Mouse (Mus musculus): ENCODE data around the gene Fsip2. TPM values are rescaled to one million over a fixed set of nuclear protein-coding genes. Genes with fewer than 3 reads are reported as not detected.

Fsip2 gene
- total RNA-seq (2021), result not detected
- long read RNA-seq, experiment 1, result 0 reads
- long read RNA-seq, experiment 2, result 0 reads

DNA sequence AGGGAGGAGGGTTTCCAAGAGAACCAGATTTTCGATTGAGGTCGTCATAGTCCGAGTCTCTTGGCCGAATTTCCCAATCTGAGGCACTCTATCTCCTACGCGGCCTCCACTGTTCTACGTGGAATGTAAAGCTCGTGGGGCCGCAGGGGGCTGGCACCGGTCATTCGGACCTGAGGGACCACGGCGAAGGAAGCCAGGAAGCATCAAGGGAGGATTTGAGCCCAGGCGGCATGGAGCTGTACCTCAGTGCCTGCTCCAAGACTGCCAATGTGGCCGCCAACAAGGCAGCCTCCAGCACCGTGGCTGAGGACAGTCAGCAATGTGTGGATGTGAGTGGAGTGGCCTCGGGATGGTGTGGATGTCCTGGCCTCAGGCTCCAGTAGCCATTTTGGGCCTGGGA, at the start of gene Fsip2:
Fsip2 (plus strand) TSS at position 163 of the 400 bp plus-strand sequence.
- DNase-seq (ENCODE audit: low spot score in 2 of 2), result no peak

DNA sequence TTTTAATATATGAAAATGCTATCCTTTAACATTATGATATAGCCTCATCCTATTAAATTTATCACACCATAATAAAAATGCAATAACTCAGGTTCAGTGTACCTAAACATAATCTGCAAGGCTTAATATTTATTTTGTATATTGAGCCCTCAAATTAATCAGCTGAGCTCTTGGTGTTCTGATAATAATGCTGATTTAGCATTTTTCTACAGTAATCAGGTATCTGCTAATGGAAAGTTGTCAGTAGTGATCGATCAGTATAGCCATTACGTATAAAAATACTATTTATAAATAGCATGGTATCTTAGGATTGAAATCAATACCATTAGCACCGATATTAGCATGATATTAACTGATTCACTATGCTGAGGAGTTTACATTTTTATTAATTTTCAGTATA, 20.0 kb downstream of the Fsip2 start:
- DNase-seq (ENCODE audit: low spot score in 2 of 2), result no peak

DNA sequence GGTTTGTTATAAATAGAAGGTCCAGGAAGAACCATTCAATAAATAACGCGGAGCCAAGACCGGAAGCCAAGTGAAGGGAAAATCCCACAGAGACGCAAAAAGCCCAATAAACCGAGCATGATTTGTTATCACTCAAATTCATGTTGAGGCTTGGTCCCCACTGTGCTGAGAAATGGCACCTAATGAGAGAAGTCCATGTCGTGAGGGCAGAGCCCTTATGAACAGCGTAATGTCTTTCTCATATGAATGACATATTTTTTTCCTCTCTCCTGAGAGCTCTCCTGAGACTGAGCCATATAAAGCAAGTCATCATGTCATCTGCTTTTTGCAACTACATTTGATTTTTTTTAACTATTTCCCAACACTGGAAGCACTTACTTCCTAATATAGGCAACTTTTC, 82.4 kb downstream of the Fsip2 start:
- DNase-seq (ENCODE audit: low spot score in 2 of 2), result no peak

DNA sequence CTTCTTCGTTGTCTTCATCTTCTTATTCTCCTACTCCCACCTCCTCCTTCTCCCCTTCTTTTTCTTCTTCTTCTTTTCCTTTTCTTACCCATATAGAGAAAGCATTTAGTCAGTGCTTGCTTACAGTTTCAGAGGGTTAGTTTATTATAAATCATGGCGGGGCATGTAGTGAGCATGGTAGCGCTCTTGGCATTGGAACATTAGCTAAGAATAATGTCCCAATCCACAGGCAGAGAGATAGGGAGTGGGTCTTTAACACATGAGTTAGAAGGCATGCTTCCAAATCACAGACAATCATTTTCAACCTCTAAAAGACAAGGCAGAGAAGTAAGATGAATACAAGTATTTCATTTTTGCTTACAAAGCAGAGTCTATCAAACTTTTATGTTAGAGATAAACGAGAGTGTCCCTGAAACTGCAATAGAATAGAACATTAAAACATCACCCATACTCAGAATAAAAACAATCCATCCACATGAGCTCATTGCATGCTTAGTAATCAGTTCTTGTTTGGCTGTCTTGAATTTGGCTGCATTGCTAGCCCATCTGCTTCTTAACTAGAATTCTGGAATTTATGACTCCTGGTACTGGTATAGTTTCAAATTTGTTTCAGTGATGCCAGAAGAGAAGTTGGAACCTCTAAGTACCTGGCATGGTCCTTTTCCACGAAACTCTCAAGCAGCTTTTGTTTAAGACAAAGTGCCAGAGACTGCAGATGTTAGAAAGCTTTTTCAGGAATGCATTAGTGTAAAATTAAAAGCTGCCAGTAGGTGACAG, 109.7 kb downstream of the Fsip2 start:
- DNase-seq (ENCODE audit: low spot score in 2 of 2), result no peak
